ENCODE assay signal across 7 mouse cellular contexts in genomic region chr4:107673638-107674321, GRCm38 (mm10). TPM values are rescaled to one million over a fixed set of nuclear protein-coding genes. Genes with fewer than 3 reads are reported as not detected.
A peak's percentile ranks its signal among the peaks of the same experiment; 100 is the strongest.
DNase-seq lines count a peak whose midpoint lies in the region; ATAC-seq lines count a peak whose summit lies in the region.

No protein-coding gene starts in this region.

- peak; percentile 90 for ATAC-seq in granulocyte monocyte progenitor cell, adult 5-6 weeks (replicated peaks; ENCODE audit: poor library complexity, severe bottlenecking)
- peak; percentile 92 for ATAC-seq in midbrain, embryonic 14.5 days (ENCODE audit: low FRiP score, low TSS enrichment)

- peaks cover 12% of the 10 kb centered on the region; the same call in 1 of the 2 replicates for H3K27me3 ChIP-seq in midbrain, embryonic 14.5 days (ENCODE audit: control insufficient read depth, insufficient read depth, low read length)

- peak; percentile 72 for DNase-seq in adrenal gland, postnatal 25 days
- DNase-seq in embryo, embryonic 9.5 days (ENCODE audit: extremely low spot score): peak; percentile 89
- DNase-seq in kidney, adult 18-20 months: peak; percentile 72
- DNase-seq in left cerebral cortex, postnatal 4 days: peak; percentile 91
- peak; percentile 97 for DNase-seq in midbrain, embryonic 14.5 days
- DNase-seq in spleen, adult 12 weeks (ENCODE audit: low spot score): peak; percentile 51

- H3K4me3 ChIP-seq in midbrain, embryonic 14.5 days (replicated peaks; ENCODE audit: low read depth, low read length): no peak overlapping the region

- H3K36me3 ChIP-seq in midbrain, embryonic 14.5 days (ENCODE audit: control insufficient read depth, insufficient read depth, low read length): no peaks in the 10 kb centered on the region

- H3K9me3 ChIP-seq in midbrain, embryonic 14.5 days (ENCODE audit: control insufficient read depth, low read length): no peaks in the 10 kb centered on the region

- H3K4me2 ChIP-seq in midbrain, embryonic 14.5 days (ENCODE audit: low read length): peak overlapping the region; percentile 40

- peaks cover 19% of the 10 kb centered on the region for H3K4me1 ChIP-seq in midbrain, embryonic 14.5 days (ENCODE audit: control insufficient read depth, insufficient read depth, low read length)

- H3K27ac ChIP-seq in midbrain, embryonic 14.5 days (replicated peaks; ENCODE audit: low read depth, low read length): peak overlapping the region; percentile 89

- intact Hi-C loops in left cerebral cortex, postnatal 4 days (cut with DNase I): no loop called here

- WGBS in midbrain, embryonic 14.5 days: 9% methylated on average over 23 of the region's 23 CpGs

- no peak overlapping the region; the same call in 1 of the 2 replicates for H3K9ac ChIP-seq in midbrain, embryonic 14.5 days (replicated peaks; ENCODE audit: low read length)

RNA-seq across cellular contexts. Expression of gene Dmrtb1, which starts 10.2 kb away (rescaled TPM):
- not detected in 2 replicates for total RNA-seq in adrenal gland, postnatal 25 days (2021)
- 1.7 TPM in 1 of 2 replicates, not detected in the other for total RNA-seq in granulocyte monocyte progenitor cell, adult 5-6 weeks (2014; fragmentation: Nextera tagmentation)
- 0.46 TPM in 1 of 2 replicates, not detected in the other for total RNA-seq in granulocyte monocyte progenitor cell, adult 5-6 weeks (2017)
- 1 to 10 TPM; 3.4 to 3.6 TPM for total RNA-seq in left cerebral cortex, postnatal 4 days (2021)
- polyA plus RNA-seq in midbrain, embryonic 14.5 days (2014; fragmentation: Nextera tagmentation; extraction: Ambion mirVana): 35.7 and 55.3 TPM in 2 replicates
